Mouse (Mus musculus): ENCODE measurements around the gene Naip1. TPM values are rescaled to one million over a fixed set of nuclear protein-coding genes. Genes with fewer than 3 reads are reported as not detected.

Naip1 gene
- polyA plus RNA-seq (2012; rRNA removed): 0.03 and 0.23 TPM in 2 replicates

DNA sequence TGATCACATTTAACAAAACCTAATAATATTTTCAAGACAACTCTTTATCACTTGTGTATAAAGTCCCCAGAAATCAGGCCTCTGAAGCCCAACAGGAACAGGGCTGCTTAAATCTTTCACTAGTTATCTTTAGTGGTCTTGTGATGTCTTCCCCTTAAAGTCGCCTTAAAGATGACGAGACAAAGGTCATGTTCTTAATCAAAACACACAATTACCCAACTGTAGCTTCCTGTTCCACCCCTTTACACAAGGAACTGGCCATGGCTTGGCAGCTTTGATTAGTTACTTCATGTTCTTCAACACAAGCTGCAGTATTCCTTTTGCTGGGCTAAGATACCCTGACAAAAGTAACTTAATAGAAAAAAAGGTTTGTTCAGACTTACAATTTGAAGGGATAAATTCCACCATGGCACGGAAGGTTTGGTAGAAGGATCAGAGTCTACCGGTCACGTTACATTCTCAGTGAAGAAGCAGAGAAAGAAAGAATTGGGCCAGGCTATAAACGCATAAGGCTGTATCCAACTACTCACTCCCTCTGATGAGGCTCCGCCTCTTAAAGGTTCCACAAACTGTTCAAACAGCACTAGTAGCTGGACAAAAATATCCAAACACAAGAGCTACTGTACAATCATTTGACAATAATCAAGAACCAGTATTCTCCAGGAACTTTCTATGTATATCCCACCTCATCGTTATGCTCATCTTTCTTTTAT lies at the start of gene Naip1:
Gene Naip1 (minus strand): TSS at position 455 of the 713 bp plus-strand sequence.

DNA sequence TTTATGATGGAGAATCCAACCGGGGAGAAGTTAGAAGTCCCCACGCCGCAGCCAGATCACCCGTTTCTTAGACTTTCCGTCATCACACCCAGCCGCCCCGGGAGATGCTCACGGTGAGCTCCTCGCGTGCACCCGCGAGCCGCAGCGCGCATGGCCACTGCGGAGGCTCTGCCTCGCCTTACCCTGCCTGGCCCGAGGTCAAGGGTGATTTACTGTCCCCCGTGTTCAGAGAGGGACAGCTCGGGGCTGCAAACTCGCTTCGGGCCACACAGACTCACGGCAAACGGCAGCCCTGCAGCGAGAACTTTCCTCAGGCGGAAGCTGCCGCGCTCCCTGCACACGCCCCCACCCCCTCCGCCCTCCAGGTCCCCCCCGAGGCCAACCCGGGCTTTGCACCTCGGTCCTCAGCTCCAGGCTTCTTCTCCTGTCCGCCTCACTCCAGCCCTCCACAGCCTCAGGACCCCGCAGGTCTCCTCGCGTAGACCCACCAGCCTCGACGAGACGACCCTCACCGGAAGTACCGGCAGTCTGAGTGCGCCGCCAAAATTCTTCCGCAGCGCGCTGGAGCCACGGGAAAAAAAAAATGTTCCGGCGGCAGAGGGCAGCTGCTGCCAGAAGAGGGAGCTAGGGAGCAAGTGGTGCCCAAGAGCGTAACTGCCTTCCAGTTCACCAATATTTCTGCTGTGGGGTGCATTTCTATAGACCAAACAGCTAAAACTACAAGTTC lies 39.6 kb upstream of the Naip1 start, which contains the start of gene Gtf2h2:
Gene Gtf2h2 (minus strand): TSS at position 519 of the 727 bp plus-strand sequence.

Other genes with a start within 250 kb of the Naip1 start
- 0.33 and 1.4 TPM in 2 replicates for gene Naip5, start 206.5 kb downstream of the Naip1 start, polyA plus RNA-seq (2012; rRNA removed)
- 0.90 and 3.4 TPM in 2 replicates for gene Naip6, start 135.2 kb downstream of the Naip1 start, polyA plus RNA-seq (2012; rRNA removed)
- 4.9 and 13.1 TPM in 2 replicates for gene Gtf2h2, start 39.7 kb upstream of the Naip1 start, polyA plus RNA-seq (2012; rRNA removed)
- 3.3 and 5.5 TPM in 2 replicates for gene Ocln, start 99.8 kb upstream of the Naip1 start, polyA plus RNA-seq (2012; rRNA removed)
- gene Marveld2, start 164.1 kb upstream of the Naip1 start, polyA plus RNA-seq (2012; rRNA removed): 4.3 and 5.3 TPM in 2 replicates
- 4.1 and 4.6 TPM in 2 replicates for gene Ak6, start 198.1 kb upstream of the Naip1 start, polyA plus RNA-seq (2012; rRNA removed)
- gene Rad17, start 198.2 kb upstream of the Naip1 start, polyA plus RNA-seq (2012; rRNA removed): 0.14 and 0.57 TPM in 2 replicates
- gene Taf9, start 198.7 kb upstream of the Naip1 start, polyA plus RNA-seq (2012; rRNA removed): not detected in 2 replicates
- gene Ccdc125, start 216.8 kb upstream of the Naip1 start, polyA plus RNA-seq (2012; rRNA removed): 0.24 and 0.35 TPM in 2 replicates

Measured in stomach, adult 2 months (tissue).